Mouse (Mus musculus): ENCODE results near the gene Ubtd2. TPM values are rescaled to one million over a fixed set of nuclear protein-coding genes. Genes with fewer than 3 reads are reported as not detected.

Gene Ubtd2
- polyA plus RNA-seq, 1 experiment from 2014 or later: 91.4 TPM

- Histone ChIP-seq H3K27me3 (ENCODE audit: control insufficient read depth, insufficient read depth, low read length) (no peaks in the 10 kb centered on the region), H3K4me1 (ENCODE audit: control insufficient read depth, insufficient read depth, low read length) (0 out of 2 replicates have a peak, but pooled peaks cover 2% of the 10 kb centered on the region), H3K27ac (replicated peaks; ENCODE audit: low read depth, low read length) (no peak overlapping the region), H3K9ac (ENCODE audit: low read length) (no peak overlapping the region), H3K36me3 (ENCODE audit: control insufficient read depth, insufficient read depth, low read length) (no peaks in the 10 kb centered on the region), H3K4me2 (ENCODE audit: low read depth, severe bottlenecking) (no peak overlapping the region), H3K4me3 (ENCODE audit: low read depth, low read length) (no peak overlapping the region), H3K9me3 (ENCODE audit: control insufficient read depth, low read length) (no peaks in the 10 kb centered on the region)
- ATAC-seq (ENCODE audit: insufficient number of reproducible peaks, low FRiP score, low TSS enrichment, low read depth) (no peak), DNase-seq (ENCODE audit: low spot score) (no peak)
- 70% methylated on average over 8 of the region's 8 CpGs for WGBS
Observed at GRCm38 (mm10) chr11:32453353-32453915, 1.7 kb upstream of the Ubtd2 start.

- no peaks in the 10 kb centered on the region for H3K36me3 ChIP-seq (ENCODE audit: control insufficient read depth, insufficient read depth, low read length)
- 2% methylated on average over 19 of the region's 19 CpGs for WGBS
- H3K27ac ChIP-seq (replicated peaks; ENCODE audit: low read depth, low read length): no peak overlapping the region; the same call in 1 of the 2 replicates
- H3K4me1 ChIP-seq (ENCODE audit: control insufficient read depth, insufficient read depth, low read length): 0 out of 2 replicates have a peak, but pooled peaks cover 2% of the 10 kb centered on the region
- H3K9ac ChIP-seq (ENCODE audit: low read length): peak overlapping the region; percentile 94
- ATAC-seq (ENCODE audit: insufficient number of reproducible peaks, low FRiP score, low TSS enrichment, low read depth) (no peak), DNase-seq (ENCODE audit: low spot score) (no peak)
- H3K4me3 ChIP-seq (ENCODE audit: low read depth, low read length): peak overlapping the region; percentile 97
- no peaks in the 10 kb centered on the region for H3K27me3 ChIP-seq (ENCODE audit: control insufficient read depth, insufficient read depth, low read length)
- no peaks in the 10 kb centered on the region for H3K9me3 ChIP-seq (ENCODE audit: control insufficient read depth, low read length)
- H3K4me2 ChIP-seq (ENCODE audit: low read depth, severe bottlenecking): peak overlapping the region; percentile 90
Observed at GRCm38 (mm10) chr11:32454231-32454799, 855 bp upstream of the Ubtd2 start.

GRCm38 (mm10) chr11:32455507-32456141 lies 454 bp downstream of the Ubtd2 start:
- peak overlapping the region; percentile 88 for H3K27ac ChIP-seq (replicated peaks; ENCODE audit: low read depth, low read length)
- peak overlapping the region; percentile 97 for H3K4me3 ChIP-seq (ENCODE audit: low read depth, low read length)
- peak overlapping the region; percentile 90 for H3K4me2 ChIP-seq (ENCODE audit: low read depth, severe bottlenecking)
- DNase-seq (ENCODE audit: low spot score) (peak; percentile 77), ATAC-seq (ENCODE audit: insufficient number of reproducible peaks, low FRiP score, low TSS enrichment, low read depth) (peak; percentile 7)
- H3K9me3 ChIP-seq (ENCODE audit: control insufficient read depth, low read length): no peaks in the 10 kb centered on the region
- H3K9ac ChIP-seq (ENCODE audit: low read length): peak overlapping the region; percentile 94
- no peaks in the 10 kb centered on the region for H3K36me3 ChIP-seq (ENCODE audit: control insufficient read depth, insufficient read depth, low read length)
- 0 out of 2 replicates have a peak, but pooled peaks cover 2% of the 10 kb centered on the region for H3K4me1 ChIP-seq (ENCODE audit: control insufficient read depth, insufficient read depth, low read length)
- WGBS: under 1% methylated on average over 55 of the region's 58 CpGs
- H3K27me3 ChIP-seq (ENCODE audit: control insufficient read depth, insufficient read depth, low read length): no peaks in the 10 kb centered on the region

- DNase-seq (ENCODE audit: low spot score) (peak; percentile 27), ATAC-seq (ENCODE audit: insufficient number of reproducible peaks, low FRiP score, low TSS enrichment, low read depth) (no peak)
- Histone ChIP-seq H3K4me2 (ENCODE audit: low read depth, severe bottlenecking) (peak overlapping the region; percentile 90), H3K9me3 (ENCODE audit: control insufficient read depth, low read length) (no peaks in the 10 kb centered on the region), H3K4me1 (ENCODE audit: control insufficient read depth, insufficient read depth, low read length) (0 out of 2 replicates have a peak, but pooled peaks cover 2% of the 10 kb centered on the region), H3K4me3 (ENCODE audit: low read depth, low read length) (peak overlapping the region; percentile 97), H3K36me3 (ENCODE audit: control insufficient read depth, insufficient read depth, low read length) (no peaks in the 10 kb centered on the region), H3K27me3 (ENCODE audit: control insufficient read depth, insufficient read depth, low read length) (no peaks in the 10 kb centered on the region), H3K27ac (replicated peaks; ENCODE audit: low read depth, low read length) (no peak overlapping the region), H3K9ac (ENCODE audit: low read length) (peak overlapping the region; percentile 94)
- WGBS: 17% methylated on average over 6 of the region's 6 CpGs
Observed at GRCm38 (mm10) chr11:32456356-32456755, 1.2 kb downstream of the Ubtd2 start.

- Histone ChIP-seq H3K9me3 (ENCODE audit: control insufficient read depth, low read length) (no peaks in the 10 kb centered on the region), H3K4me1 (ENCODE audit: control insufficient read depth, insufficient read depth, low read length) (no peaks in the 10 kb centered on the region), H3K4me3 (ENCODE audit: low read depth, low read length) (no peak overlapping the region), H3K36me3 (ENCODE audit: control insufficient read depth, insufficient read depth, low read length) (no peaks in the 10 kb centered on the region), H3K27ac (replicated peaks; ENCODE audit: low read depth, low read length) (no peak overlapping the region), H3K9ac (ENCODE audit: low read length) (no peak overlapping the region), H3K27me3 (ENCODE audit: control insufficient read depth, insufficient read depth, low read length) (no peaks in the 10 kb centered on the region), H3K4me2 (ENCODE audit: low read depth, severe bottlenecking) (no peak overlapping the region)
- WGBS: 69% methylated on average over 2 of the region's 2 CpGs
- DNase-seq (ENCODE audit: low spot score) (no peak), ATAC-seq (ENCODE audit: insufficient number of reproducible peaks, low FRiP score, low TSS enrichment, low read depth) (no peak; the same call in 1 of the 2 replicates)
Observed at GRCm38 (mm10) chr11:32464282-32464681, 9.1 kb downstream of the Ubtd2 start.

GRCm38 (mm10) chr11:32471925-32472324 lies 16.8 kb downstream of the Ubtd2 start:
- Histone ChIP-seq H3K9me3 (ENCODE audit: control insufficient read depth, low read length) (no peaks in the 10 kb centered on the region), H3K4me3 (ENCODE audit: low read depth, low read length) (no peak overlapping the region), H3K9ac (ENCODE audit: low read length) (no peak overlapping the region), H3K27me3 (ENCODE audit: control insufficient read depth, insufficient read depth, low read length) (no peaks in the 10 kb centered on the region), H3K27ac (replicated peaks; ENCODE audit: low read depth, low read length) (no peak overlapping the region), H3K36me3 (ENCODE audit: control insufficient read depth, insufficient read depth, low read length) (no peaks in the 10 kb centered on the region), H3K4me2 (ENCODE audit: low read depth, severe bottlenecking) (no peak overlapping the region), H3K4me1 (ENCODE audit: control insufficient read depth, insufficient read depth, low read length) (no peaks in the 10 kb centered on the region)
- ATAC-seq (ENCODE audit: insufficient number of reproducible peaks, low FRiP score, low TSS enrichment, low read depth): no peak
- no peak for DNase-seq (ENCODE audit: low spot score)
- 74% methylated on average over 2 of the region's 2 CpGs for WGBS

GRCm38 (mm10) chr11:32474725-32475124 lies 19.6 kb downstream of the Ubtd2 start:
- Histone ChIP-seq H3K27ac (replicated peaks; ENCODE audit: low read depth, low read length) (no peak overlapping the region), H3K4me1 (ENCODE audit: control insufficient read depth, insufficient read depth, low read length) (no peaks in the 10 kb centered on the region), H3K9ac (ENCODE audit: low read length) (no peak overlapping the region), H3K36me3 (ENCODE audit: control insufficient read depth, insufficient read depth, low read length) (no peaks in the 10 kb centered on the region), H3K9me3 (ENCODE audit: control insufficient read depth, low read length) (no peaks in the 10 kb centered on the region), H3K4me2 (ENCODE audit: low read depth, severe bottlenecking) (no peak overlapping the region), H3K4me3 (ENCODE audit: low read depth, low read length) (no peak overlapping the region), H3K27me3 (ENCODE audit: control insufficient read depth, insufficient read depth, low read length) (no peaks in the 10 kb centered on the region)
- ATAC-seq (ENCODE audit: insufficient number of reproducible peaks, low FRiP score, low TSS enrichment, low read depth): no peak
- no peak for DNase-seq (ENCODE audit: low spot score)
- WGBS: 85% methylated on average over 3 of the region's 3 CpGs

- ATAC-seq (ENCODE audit: insufficient number of reproducible peaks, low FRiP score, low TSS enrichment, low read depth) (no peak), DNase-seq (ENCODE audit: low spot score) (no peak)
- WGBS: 80% methylated on average over 5 of the region's 5 CpGs
Observed at GRCm38 (mm10) chr11:32475487-32476236, 20.5 kb downstream of the Ubtd2 start.

More at GRCm38 (mm10) chr11:32475487-32476236, 20.5 kb downstream of the Ubtd2 start:
- Histone ChIP-seq H3K4me2 (ENCODE audit: low read depth, severe bottlenecking) (no peak overlapping the region), H3K9ac (ENCODE audit: low read length) (no peak overlapping the region), H3K9me3 (ENCODE audit: control insufficient read depth, low read length) (no peaks in the 10 kb centered on the region), H3K36me3 (ENCODE audit: control insufficient read depth, insufficient read depth, low read length) (no peaks in the 10 kb centered on the region), H3K4me1 (ENCODE audit: control insufficient read depth, insufficient read depth, low read length) (no peaks in the 10 kb centered on the region), H3K4me3 (ENCODE audit: low read depth, low read length) (no peak overlapping the region), H3K27me3 (ENCODE audit: control insufficient read depth, insufficient read depth, low read length) (no peaks in the 10 kb centered on the region), H3K27ac (replicated peaks; ENCODE audit: low read depth, low read length) (no peak overlapping the region)
